Mouse (Mus musculus): ENCODE measurements around the gene Naif1. TPM values are rescaled to one million over a fixed set of nuclear protein-coding genes. Genes with fewer than 3 reads are reported as not detected.
A peak's percentile ranks its signal among the peaks of the same experiment; 100 is the strongest.
"Not testable (repeated sequence)": the region's sequence is repeated elsewhere in the genome, so short reads cannot be mapped to it uniquely, and the experiment has no call there.

Naif1 gene
- total RNA-seq, 2 experiments from 2014 or later: 1.9 to 3.5 TPM

DNA sequence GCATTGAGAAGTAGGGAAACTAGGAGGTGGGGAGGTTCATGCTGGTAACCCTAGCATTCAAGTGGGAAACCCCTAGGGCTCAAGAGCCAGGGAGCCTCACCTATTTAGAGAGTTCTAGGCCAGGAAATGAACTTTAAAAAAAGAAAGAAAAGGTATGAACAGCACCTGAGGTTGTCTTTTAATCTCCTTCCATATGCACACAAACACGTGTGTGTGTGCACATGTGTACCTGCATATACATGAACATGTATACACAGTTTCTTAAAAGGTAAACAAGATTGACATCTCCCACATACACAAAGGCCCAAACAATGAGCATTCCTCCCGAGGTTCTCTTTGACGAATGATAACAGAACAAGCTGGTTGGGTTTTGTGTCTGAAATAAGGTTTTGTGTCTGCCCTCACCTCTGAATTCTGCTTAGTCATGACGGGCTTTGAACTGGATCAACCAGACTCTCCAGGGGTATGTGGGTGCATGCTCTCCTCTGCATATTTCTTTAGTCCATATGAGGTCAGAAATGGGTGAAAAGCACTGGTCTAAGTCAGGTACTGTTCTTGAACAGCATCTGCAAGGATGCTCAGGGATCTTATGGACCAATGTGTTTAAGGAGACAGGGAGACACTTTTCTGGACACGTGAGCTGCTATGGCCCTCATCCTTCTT, 3.5 kb downstream of the Naif1 start:
- ATAC-seq (replicated peaks; ENCODE audit: poor library complexity): no peak

GRCm38 (mm10) chr2:32454633-32455032, 4.4 kb downstream of the Naif1 start:
- ATAC-seq (replicated peaks; ENCODE audit: poor library complexity): no peak

- no peak for ATAC-seq (replicated peaks; ENCODE audit: poor library complexity)
These were observed 4.8 kb downstream of the Naif1 start for GRCm38 (mm10) chr2:32455101-32455500.

DNA sequence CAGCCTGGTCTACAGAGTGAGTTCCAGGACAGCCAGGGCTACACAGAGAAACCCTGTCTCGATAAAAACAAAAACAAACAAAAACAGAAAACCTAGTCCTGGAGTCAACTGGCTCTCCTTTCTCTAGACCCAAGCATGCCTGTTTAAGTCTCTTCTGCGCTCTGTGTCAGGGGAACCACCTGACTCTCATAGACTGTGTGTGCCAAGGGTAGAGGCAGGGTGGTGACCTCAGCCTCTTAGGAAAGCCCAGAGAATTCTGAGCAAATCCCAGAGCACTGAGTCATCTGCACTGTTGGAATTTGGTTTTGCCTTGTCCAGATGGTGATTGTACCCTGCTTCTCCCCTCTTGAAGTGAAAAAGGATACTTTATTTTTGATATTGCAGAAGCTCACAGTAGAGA, 8.0 kb downstream of the Naif1 start:
- no peak for ATAC-seq (replicated peaks; ENCODE audit: poor library complexity)

DNA sequence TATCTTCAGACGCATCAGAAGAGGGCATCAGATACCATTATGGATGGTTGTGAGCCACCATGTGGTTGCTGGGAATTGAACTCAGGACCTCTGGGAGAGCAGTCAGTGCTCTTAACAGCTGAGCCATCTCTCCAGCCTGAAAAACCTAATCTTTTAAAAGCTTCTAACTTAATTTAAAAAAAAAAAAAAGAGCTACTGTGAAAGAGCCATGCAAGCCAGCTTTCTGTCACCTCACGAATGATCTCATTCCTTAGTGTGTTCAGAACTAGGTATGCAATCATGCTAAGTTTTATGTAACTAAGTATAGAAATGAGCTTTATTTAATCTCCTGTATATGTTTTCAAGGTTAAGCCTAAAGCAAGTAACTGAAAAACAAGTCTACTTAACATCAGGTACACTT, 9.4 kb downstream of the Naif1 start:
- ATAC-seq (replicated peaks; ENCODE audit: poor library complexity): no peak

GRCm38 (mm10) chr2:32463773-32464172, 13.5 kb downstream of the Naif1 start:
- ATAC-seq (replicated peaks; ENCODE audit: poor library complexity): no peak

DNA sequence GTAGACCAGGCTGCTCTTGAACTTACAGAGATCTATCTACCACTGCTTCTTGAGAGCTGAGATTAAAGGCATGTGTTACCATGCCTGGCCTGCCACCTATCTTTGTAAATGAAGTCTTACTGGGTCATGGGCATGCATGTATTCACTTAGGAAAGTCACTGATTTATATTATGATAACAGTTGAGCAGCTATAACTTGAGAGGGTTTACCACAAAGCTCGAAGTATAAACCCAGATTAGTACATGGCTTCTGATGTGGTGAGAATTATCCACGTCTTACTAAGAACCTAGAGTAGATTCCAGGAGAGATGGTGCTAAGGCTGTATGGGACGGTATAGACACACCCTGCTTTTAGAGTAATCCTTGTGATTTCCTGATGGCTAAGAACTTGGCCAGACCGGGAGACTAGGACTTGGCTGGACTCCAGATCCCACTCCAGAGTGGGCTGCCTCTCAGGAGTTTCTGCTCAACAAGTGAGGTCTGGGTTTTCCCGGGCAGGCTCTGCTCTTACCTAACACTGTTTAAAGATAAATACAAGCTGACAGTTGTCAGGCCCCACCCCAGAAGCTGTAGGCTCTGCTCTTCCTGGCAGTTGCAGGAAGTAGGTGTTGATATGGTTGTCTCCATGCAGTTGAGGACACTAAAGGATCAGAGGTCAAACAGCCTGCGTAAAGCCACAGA, 14.1 kb downstream of the Naif1 start:
- ATAC-seq (replicated peaks; ENCODE audit: poor library complexity): peak; percentile 78

DNA sequence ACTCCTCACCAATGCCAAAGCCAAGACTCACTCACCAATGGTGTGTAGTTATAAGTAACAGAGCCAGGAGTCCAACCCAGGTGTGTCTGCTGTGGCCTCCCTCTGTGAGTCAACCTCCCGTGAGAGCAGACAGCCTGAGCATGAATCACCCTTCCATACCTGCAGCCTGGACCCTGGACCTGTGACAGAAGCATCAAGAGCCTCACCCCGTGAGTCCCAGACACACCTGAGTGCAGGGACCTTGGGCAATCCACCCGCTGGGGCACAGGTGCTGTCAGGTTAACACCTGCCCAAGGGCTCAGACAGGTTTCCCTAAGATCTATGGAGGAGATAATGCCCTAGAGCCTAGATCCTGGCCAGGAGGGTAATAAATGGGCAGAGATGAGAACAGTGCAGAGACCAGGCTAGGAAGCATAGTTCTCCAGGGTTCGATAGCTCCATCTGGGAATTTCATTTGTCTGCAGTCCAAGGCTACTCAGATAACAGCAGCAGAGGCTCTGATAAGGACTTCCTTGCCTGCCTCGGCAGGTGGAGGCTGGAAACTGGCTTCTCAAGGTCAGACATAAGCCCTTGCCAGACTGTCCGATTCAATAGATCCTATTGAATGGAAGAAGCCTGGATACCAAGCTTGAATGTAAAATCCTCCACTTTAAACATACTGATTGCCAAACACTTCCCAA, 20.9 kb downstream of the Naif1 start:
- no peak for ATAC-seq (replicated peaks; ENCODE audit: poor library complexity)

DNA sequence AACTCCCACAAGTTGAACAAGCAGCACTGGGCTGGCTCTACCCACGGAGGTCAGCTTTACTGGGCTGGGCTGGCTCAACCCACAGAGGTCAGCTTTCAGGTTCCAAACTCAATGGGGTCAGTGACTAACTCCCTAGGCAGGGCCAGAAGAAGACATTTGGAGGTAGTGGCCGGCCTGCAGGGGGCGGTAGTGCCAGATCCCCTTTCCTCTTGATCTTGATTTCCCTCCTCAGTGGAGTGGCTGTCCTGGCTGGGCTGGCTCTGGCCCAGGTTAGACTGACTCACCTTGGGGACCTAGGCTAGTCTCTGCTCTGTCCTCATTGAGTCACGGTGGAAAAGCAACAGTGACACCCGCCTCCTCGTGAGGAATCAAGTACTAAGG, 21.4 kb downstream of the Naif1 start:
- peak; percentile 48 for ATAC-seq (replicated peaks; ENCODE audit: poor library complexity)

DNA sequence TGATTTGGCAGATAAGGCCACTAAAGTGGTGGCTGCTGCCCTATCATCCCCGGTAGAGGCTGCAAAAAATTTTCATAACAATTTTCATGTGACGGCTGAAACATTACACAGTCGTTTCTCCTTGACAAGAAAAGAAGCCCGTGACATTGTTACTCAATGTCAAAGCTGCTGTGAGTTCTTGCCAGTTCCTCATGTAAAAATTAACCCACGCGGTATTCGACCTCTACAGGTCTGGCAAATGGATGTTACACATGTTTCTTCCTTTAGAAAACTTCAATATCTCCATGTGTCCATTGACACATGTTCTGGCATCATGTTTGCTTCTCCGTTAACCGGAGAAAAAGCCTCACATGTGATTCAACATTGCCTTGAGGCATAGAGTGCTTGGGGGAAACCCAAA, 25.1 kb downstream of the Naif1 start:
- not testable (repeated sequence) for ATAC-seq (replicated peaks; ENCODE audit: poor library complexity)

- no peak for ATAC-seq (replicated peaks; ENCODE audit: poor library complexity)
These were observed 32.1 kb downstream of the Naif1 start for GRCm38 (mm10) chr2:32482351-32482750.

DNA sequence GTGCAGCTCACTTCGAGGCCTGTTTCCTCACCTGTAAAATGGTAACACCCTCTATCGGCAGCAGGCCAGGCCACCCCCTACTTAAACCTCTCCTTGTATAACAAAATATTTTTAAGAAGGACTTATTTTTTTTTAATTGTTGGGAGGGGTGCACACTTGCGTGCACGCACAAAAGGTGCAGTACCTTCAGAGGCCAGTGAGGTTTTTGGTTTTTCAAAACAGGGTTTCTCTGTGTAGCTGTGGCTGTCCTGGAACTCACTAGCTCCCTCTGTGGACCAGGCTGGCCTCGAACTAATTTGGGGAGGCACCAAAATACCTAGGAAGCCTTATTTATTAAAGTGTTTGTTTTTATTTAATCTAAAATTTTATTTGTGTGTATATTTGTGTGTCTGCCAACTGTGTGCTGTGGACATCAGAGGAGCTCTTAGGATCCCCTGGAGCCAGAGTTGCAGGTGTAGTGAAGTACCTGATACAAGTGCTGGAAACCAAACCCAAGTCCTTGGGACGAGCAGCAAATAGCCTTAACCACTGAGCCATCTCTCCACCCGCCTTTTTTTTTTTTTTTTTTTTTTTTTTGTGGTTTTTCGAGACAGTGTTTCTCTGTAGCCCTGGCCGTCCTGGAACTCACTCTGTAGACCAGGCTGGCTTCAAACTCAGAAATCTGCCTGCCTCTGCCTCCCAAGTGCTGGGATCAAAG, 33.1 kb downstream of the Naif1 start:
- peak; percentile 40 for ATAC-seq (replicated peaks; ENCODE audit: poor library complexity)

DNA sequence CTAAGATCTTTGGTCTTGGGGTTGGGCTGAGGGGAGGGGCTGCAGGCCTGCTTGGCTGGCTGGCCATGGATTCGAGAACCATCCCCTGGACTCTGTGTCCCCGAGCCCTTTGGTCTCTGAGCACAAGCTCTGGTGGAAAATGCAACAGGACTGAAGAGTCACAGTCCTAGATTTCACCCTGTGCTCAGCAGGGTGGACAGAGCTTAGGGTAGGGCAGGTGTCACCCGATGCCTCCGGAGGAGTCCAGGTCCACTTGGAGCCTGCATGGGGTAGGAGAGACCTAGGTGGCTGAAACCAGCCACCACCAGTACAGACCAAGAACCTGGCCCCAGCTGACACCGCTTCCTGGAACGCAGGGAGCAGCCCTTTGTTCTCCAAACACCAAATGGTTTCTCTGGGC, 34.7 kb downstream of the Naif1 start:
- no peak for ATAC-seq (replicated peaks; ENCODE audit: poor library complexity)

- no peak for ATAC-seq (replicated peaks; ENCODE audit: poor library complexity)
These were observed 35.5 kb downstream of the Naif1 start for GRCm38 (mm10) chr2:32485751-32486150.

DNA sequence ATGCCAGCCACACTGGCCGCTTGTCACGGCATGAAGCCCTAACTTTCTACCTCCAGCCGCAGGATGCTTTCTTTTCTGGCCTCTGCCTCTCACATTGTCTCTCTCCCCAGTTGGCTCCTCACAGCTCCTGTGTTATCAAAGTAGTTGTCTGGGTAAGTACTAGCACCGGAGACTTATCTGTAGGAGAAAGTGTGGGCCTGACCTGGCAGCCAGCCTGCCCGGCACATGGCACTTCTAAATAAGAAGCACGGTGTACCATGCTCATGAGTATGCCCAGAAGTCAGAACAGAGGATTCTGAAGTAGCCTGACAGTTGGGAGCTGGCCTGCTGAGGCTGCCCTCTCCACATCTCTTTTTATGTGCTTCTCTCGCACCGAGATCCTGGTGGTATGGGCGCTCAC, 35.9 kb downstream of the Naif1 start:
- ATAC-seq (replicated peaks; ENCODE audit: poor library complexity): peak; percentile 71

GRCm38 (mm10) chr2:32487124-32487623, 36.9 kb downstream of the Naif1 start:
- ATAC-seq (replicated peaks; ENCODE audit: poor library complexity): peak; percentile 79

DNA sequence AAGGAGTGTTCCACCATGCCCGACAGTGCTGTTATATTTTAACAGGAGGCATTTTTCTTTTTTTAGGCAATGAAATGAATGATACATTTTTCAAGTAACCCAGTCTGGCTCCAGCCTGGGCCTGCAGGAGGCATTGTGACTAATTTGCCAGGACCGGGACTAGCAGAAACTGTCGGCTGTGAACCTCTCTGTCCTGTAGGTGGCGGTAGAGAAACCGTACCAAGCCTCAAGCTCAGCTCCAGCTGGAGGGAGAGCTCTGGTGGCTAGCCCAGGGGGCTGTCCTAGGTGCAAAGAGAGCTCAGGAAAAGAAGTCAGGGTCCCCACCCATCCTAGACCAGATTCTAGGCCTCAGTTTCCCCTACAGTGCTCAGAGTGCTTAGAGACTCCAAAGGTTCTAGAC, 38.4 kb downstream of the Naif1 start:
- ATAC-seq (replicated peaks; ENCODE audit: poor library complexity): peak; percentile 70

DNA sequence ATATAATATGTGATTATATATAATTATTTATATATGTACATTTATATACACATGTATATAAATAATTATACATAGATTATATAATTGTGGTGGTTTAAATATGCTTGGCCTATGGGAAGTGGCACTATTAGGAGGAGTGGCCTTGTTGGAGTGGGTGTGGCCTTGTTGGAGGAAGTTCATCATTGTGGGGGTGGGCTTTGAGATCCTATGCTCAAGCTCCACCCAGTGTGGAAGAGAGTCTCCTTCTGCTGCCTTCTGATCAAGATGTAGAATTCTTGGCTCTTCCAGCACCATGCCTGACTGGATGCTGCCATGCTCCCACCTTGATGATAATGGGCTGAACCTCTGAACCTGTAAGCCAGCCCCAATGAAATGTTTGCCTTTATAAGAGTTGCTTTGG, 40.5 kb downstream of the Naif1 start:
- not testable (repeated sequence) for ATAC-seq (replicated peaks; ENCODE audit: poor library complexity)

GRCm38 (mm10) chr2:32492661-32493060, 42.4 kb downstream of the Naif1 start:
- ATAC-seq (replicated peaks; ENCODE audit: poor library complexity): no peak

- 0 out of 2 replicates have a peak, but pooled peaks have one; percentile 14 for ATAC-seq (replicated peaks; ENCODE audit: poor library complexity)
These were observed 43.0 kb downstream of the Naif1 start for GRCm38 (mm10) chr2:32493301-32493701.

- ATAC-seq (replicated peaks; ENCODE audit: poor library complexity): no peak
These were observed 44.3 kb downstream of the Naif1 start for GRCm38 (mm10) chr2:32494522-32494921.

Data from megakaryocyte progenitor cell, adult 5-6 weeks (primary cell).